Mouse (Mus musculus) hindbrain, postnatal 0 days (tissue): ENCODE results near the gene Mrpl9. TPM values are rescaled to one million over a fixed set of nuclear protein-coding genes. Genes with fewer than 3 reads are reported as not detected.

Experiments
- ATAC-seq: fragments of 200-750 bp; cut with Nextera tagmentation; 2 replicates; pipeline ENCODE4 v1.8.0; 2017; ENCODE audit warnings: mild to moderate bottlenecking, moderate TSS enrichment, moderate library complexity
- DNase-seq: peaks from one replicate; pipeline ENCODE4 v3.0.0-alpha.2; 2015; ENCODE audit warnings: low spot score
- H3K27ac ChIP-seq: fragments of 300-500 bp; sonication (generic); 2 replicates; pipeline ENCODE4 v1.5.1; 2014; ENCODE audit warnings: mild to moderate bottlenecking
- H3K27me3 ChIP-seq: fragments of 300-500 bp; sonication (generic); 2 replicates; pipeline ENCODE4 v1.6.1; 2014; ENCODE audit warnings: low read length, mixed read lengths; ENCODE audit not compliant: insufficient read depth
- H3K36me3 ChIP-seq: fragments of 300-500 bp; sonication (generic); 2 replicates; pipeline ENCODE4 v1.6.1; 2014; ENCODE audit warnings: low read length, mixed read lengths; ENCODE audit not compliant: insufficient read depth
- H3K4me1 ChIP-seq: fragments of 300-500 bp; sonication (generic); 2 replicates; pipeline ENCODE4 v1.6.1; 2014; ENCODE audit warnings: antibody characterized with exemption, low read length, mixed read lengths; ENCODE audit not compliant: insufficient read depth
- H3K4me2 ChIP-seq: fragments of 300-500 bp; sonication (generic); 2 replicates; pipeline ENCODE4 v1.6.1; 2014; ENCODE audit warnings: low read depth, mild to moderate bottlenecking, low read length, moderate library complexity, mixed read lengths
- H3K4me3 ChIP-seq: fragments of 300-500 bp; sonication (generic); 2 replicates; pipeline ENCODE4 v1.5.1; 2014; ENCODE audit warnings: low read length
- H3K9ac ChIP-seq: fragments of 300-500 bp; sonication (generic); replicated peaks from 2 replicates; pipeline ENCODE4 v1.6.1; 2014; ENCODE audit warnings: mild to moderate bottlenecking, low read length, moderate library complexity, mixed read lengths
- H3K9me3 ChIP-seq: fragments of 300-500 bp; sonication (generic); 2 replicates; pipeline ENCODE4 v1.6.1; 2016; ENCODE audit warnings: low read length, mixed read lengths
- CTCF ChIP-seq: IDR thresholded peaks from 2 replicates; pipeline ENCODE4 v1.5.1; 2016; ENCODE audit warnings: antibody characterized with exemption, control low read depth, low read depth
- WGBS: fragments of 180-500 bp; shearing (Covaris S2); extraction: QIAGEN DNeasy Blood & Tissue Kit; methylation state at CpG from one replicate; pipeline ENCODE4 v1.1.7; 2014; 5-methylcytosine and 5-hydroxymethylcytosine counted together
- polyA plus RNA-seq: library from polyadenylated mRNA; unstranded; fragments of >200 nt; fragmentation: Nextera tagmentation; extraction: Ambion mirVana; gene quantifications from 2 replicates; pipeline ENCODE4 v1.2.1, GENCODE M21; 2015
- total RNA-seq: library from RNA; depleted of rRNA; stranded (reverse); fragments of >200 nt; gene quantifications from 2 replicates; pipeline ENCODE4 v1.2.3, GENCODE M21; 2014; rRNA removed

Mrpl9 gene
- total and polyA plus RNA-seq, 2 experiments from 2014 or later: 45.8 to 63.8 TPM

- Histone ChIP-seq H3K27ac (no peak overlapping the region), H3K27me3 (no peaks in the 10 kb centered on the region), H3K4me2 (no peak overlapping the region), H3K9ac (no peak overlapping the region), H3K9me3 (no peaks in the 10 kb centered on the region), H3K4me1 (peaks cover 32% of the 10 kb centered on the region), H3K4me3 (no peak overlapping the region), H3K36me3 (no peaks in the 10 kb centered on the region)
- DNase-seq (no peak), ATAC-seq (no peak)
- WGBS: 67% methylated on average over 4 of the region's 4 CpGs
- no peak for TF ChIP-seq CTCF
Measured at GRCm38 (mm10) chr3:94481429-94481828, 38.3 kb downstream of the Mrpl9 start.

DNA sequence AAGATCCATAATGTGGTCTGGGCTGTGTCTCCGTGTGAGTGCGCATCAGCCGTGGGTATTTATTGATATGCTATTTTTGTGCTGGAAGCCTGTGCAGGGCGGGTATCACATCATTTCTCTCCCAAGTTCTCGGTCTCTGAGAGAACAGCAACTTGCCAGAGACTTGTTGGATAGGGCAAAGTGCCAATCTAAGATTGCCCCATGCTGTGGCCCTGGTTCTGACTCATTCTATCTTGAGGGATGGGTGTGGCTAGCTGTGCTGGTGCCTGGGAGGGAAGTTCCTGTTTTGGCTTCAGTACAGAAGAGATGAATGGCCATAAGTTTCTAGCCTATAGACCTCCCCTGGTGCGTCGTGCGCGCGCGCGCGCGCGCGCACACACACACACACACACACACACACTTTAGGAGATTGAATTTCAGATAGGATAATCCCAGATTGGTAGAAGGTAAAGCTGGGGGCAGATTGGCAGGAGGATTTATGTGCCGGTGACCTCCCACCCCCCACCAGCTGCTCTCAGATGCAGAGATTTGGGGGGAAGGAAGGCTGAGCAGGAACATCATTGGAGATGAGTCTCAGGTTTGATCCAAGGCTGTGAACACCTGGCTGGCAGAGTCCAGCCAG, 39.8 kb downstream of the Mrpl9 start:
- no peaks in the 10 kb centered on the region for H3K27me3 ChIP-seq
- H3K27ac ChIP-seq: peak overlapping the region; percentile 26
- TF ChIP-seq CTCF: no peak
- no peaks in the 10 kb centered on the region for H3K9me3 ChIP-seq
- DNase-seq: no peak
- no peak for ATAC-seq
- H3K4me1 ChIP-seq: peaks cover 32% of the 10 kb centered on the region
- H3K9ac ChIP-seq: no peak overlapping the region
- peaks cover 13% of the 10 kb centered on the region; the same call in 1 of the 2 replicates for H3K36me3 ChIP-seq
- no peak overlapping the region for H3K4me3 ChIP-seq
- 78% methylated on average over 17 of the region's 17 CpGs for whole genome bisulfite sequencing
- H3K4me2 ChIP-seq: no peak overlapping the region

- 7% methylated on average over 20 of the region's 20 CpGs for WGBS
- DNase-seq (peak; percentile 96), ATAC-seq (peak; percentile 93)
- H3K27me3 ChIP-seq: no peaks in the 10 kb centered on the region
- H3K4me1 ChIP-seq: peaks cover 32% of the 10 kb centered on the region
- no peak overlapping the region for H3K9ac ChIP-seq
- peaks cover 18% of the 10 kb centered on the region; the same call in 1 of the 2 replicates for H3K36me3 ChIP-seq
- H3K4me2 ChIP-seq: peak overlapping the region; percentile 40
- H3K9me3 ChIP-seq: no peaks in the 10 kb centered on the region
- no peak overlapping the region for H3K4me3 ChIP-seq
- H3K27ac ChIP-seq: peak overlapping the region; percentile 77
- no peak for TF ChIP-seq CTCF
Measured at GRCm38 (mm10) chr3:94483790-94484439, 40.8 kb downstream of the Mrpl9 start.

- Histone ChIP-seq H3K4me1 (peaks cover 32% of the 10 kb centered on the region), H3K36me3 (peaks cover 22% of the 10 kb centered on the region; the same call in 1 of the 2 replicates), H3K4me3 (no peak overlapping the region), H3K9me3 (no peaks in the 10 kb centered on the region), H3K9ac (no peak overlapping the region), H3K4me2 (no peak overlapping the region), H3K27me3 (no peaks in the 10 kb centered on the region), H3K27ac (no peak overlapping the region)
- TF ChIP-seq CTCF: no peak
- no peak for DNase-seq
- ATAC-seq: no peak
- WGBS: 32% methylated on average over 7 of the region's 7 CpGs
Measured at GRCm38 (mm10) chr3:94485922-94486321, 42.8 kb downstream of the Mrpl9 start.

DNA sequence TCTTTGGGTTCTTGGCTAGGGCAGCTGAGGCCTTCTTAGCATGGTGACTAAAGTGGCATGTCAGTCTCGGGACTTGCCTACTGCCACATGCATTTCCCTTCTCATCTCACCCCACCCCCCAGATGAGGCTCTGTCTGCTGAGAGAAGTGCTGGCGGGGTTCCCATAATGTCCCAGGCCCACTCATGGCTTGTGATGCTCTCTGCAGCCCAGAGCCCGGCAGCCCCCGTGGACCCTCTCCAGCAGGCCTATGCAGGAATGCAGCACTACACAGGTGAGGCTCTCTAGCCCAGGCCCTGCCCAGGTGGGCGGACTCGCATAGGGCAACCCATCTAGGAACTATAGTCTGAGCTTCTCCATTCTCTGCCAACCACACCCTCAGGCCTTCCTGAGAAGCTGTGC, 44.5 kb downstream of the Mrpl9 start:
- no peak for ATAC-seq
- no peak for DNase-seq
- Histone ChIP-seq H3K27me3 (no peaks in the 10 kb centered on the region), H3K4me3 (no peak overlapping the region), H3K4me1 (peaks cover 27% of the 10 kb centered on the region), H3K36me3 (peaks cover 26% of the 10 kb centered on the region; the same call in 1 of the 2 replicates), H3K27ac (no peak overlapping the region), H3K9ac (no peak overlapping the region), H3K4me2 (no peak overlapping the region), H3K9me3 (no peaks in the 10 kb centered on the region)
- WGBS: 62% methylated on average over 6 of the region's 6 CpGs
- TF ChIP-seq CTCF: no peak

GRCm38 (mm10) chr3:94497162-94497561, 54.0 kb downstream of the Mrpl9 start:
- Histone ChIP-seq H3K4me1 (no peaks in the 10 kb centered on the region), H3K36me3 (peaks cover 5% of the 10 kb centered on the region; the same call in 1 of the 2 replicates), H3K9me3 (no peaks in the 10 kb centered on the region), H3K27me3 (no peaks in the 10 kb centered on the region), H3K4me2 (no peak overlapping the region), H3K4me3 (no peak overlapping the region), H3K9ac (no peak overlapping the region), H3K27ac (no peak overlapping the region)
- no peak for TF ChIP-seq CTCF
- 79% methylated on average over 4 of the region's 4 CpGs for WGBS
- ATAC-seq (no peak), DNase-seq (no peak)

Other genes with a start within 250 kb of the Mrpl9 start
- gene Gm5286, start 246.6 kb upstream of the Mrpl9 start, total RNA-seq: not detected in 2 replicates
- not detected in 2 replicates for gene Gm5286, start 246.6 kb upstream of the Mrpl9 start, polyA plus RNA-seq
- gene Gm4778, start 179.3 kb upstream of the Mrpl9 start, total RNA-seq: not detected in 2 replicates
- not detected in 2 replicates for gene Gm4778, start 179.3 kb upstream of the Mrpl9 start, polyA plus RNA-seq
- gene Them4, start 133.2 kb upstream of the Mrpl9 start, total RNA-seq: 14.6 and 16.4 TPM in 2 replicates
- 66.7 and 66.9 TPM in 2 replicates for gene Them4, start 133.2 kb upstream of the Mrpl9 start, polyA plus RNA-seq
- not detected in 2 replicates for gene Them5, start 101.2 kb upstream of the Mrpl9 start, total RNA-seq
- 0.11 TPM in 1 of 2 replicates, not detected in the other for gene Them5, start 101.2 kb upstream of the Mrpl9 start, polyA plus RNA-seq
- gene C2cd4d, start 80.9 kb upstream of the Mrpl9 start, total RNA-seq: 1.8 and 2.6 TPM in 2 replicates
- gene C2cd4d, start 80.9 kb upstream of the Mrpl9 start, polyA plus RNA-seq: 1.3 and 2.2 TPM in 2 replicates
- 1.5 TPM in 2 replicates for gene Rorc, start 70.5 kb upstream of the Mrpl9 start, total RNA-seq
- gene Rorc, start 70.5 kb upstream of the Mrpl9 start, polyA plus RNA-seq: 0.45 and 0.79 TPM in 2 replicates
- gene Lingo4, start 44.8 kb upstream of the Mrpl9 start, total RNA-seq: 3.7 and 3.9 TPM in 2 replicates
- 2.1 and 2.5 TPM in 2 replicates for gene Lingo4, start 44.8 kb upstream of the Mrpl9 start, polyA plus RNA-seq
- 11.8 and 13.7 TPM in 2 replicates for gene Tdrkh, start 30.0 kb upstream of the Mrpl9 start, total RNA-seq
- gene Tdrkh, start 30.0 kb upstream of the Mrpl9 start, polyA plus RNA-seq: 46.8 and 48.6 TPM in 2 replicates
- not detected in 2 replicates for gene Oaz3, start 597 bp downstream of the Mrpl9 start, total RNA-seq
- gene Oaz3, start 597 bp downstream of the Mrpl9 start, polyA plus RNA-seq: 0.60 and 1.2 TPM in 2 replicates
- 156 and 184 TPM in 2 replicates for gene Celf3, start 35.0 kb downstream of the Mrpl9 start, total RNA-seq
- gene Celf3, start 35.0 kb downstream of the Mrpl9 start, polyA plus RNA-seq: 158 and 171 TPM in 2 replicates
- gene Riiad1, start 37.0 kb downstream of the Mrpl9 start, total RNA-seq: 2.3 and 4.1 TPM in 2 replicates
- 15.7 and 18.3 TPM in 2 replicates for gene Riiad1, start 37.0 kb downstream of the Mrpl9 start, polyA plus RNA-seq
- gene Snx27, start 139.4 kb downstream of the Mrpl9 start, total RNA-seq: 71.3 and 79.9 TPM in 2 replicates
- gene Snx27, start 139.4 kb downstream of the Mrpl9 start, polyA plus RNA-seq: 81.7 and 82.1 TPM in 2 replicates
- not detected in 2 replicates for gene Gm10972, start 199.8 kb downstream of the Mrpl9 start, total RNA-seq
- gene Gm10972, start 199.8 kb downstream of the Mrpl9 start, polyA plus RNA-seq: not detected in 2 replicates
- 8.4 and 14.7 TPM in 2 replicates for gene Tuft1, start 215.6 kb downstream of the Mrpl9 start, total RNA-seq
- 6.8 and 7.6 TPM in 2 replicates for gene Tuft1, start 215.6 kb downstream of the Mrpl9 start, polyA plus RNA-seq